In genomic region chr6:120065552-120066177, GRCm38 (mm10) we compare ENCODE assay signal across 28 mouse cellular contexts. TPM values are rescaled to one million over a fixed set of nuclear protein-coding genes. Genes with fewer than 3 reads are reported as not detected.
DNase-seq lines count a peak whose midpoint lies in the region; ATAC-seq and TF ChIP-seq lines count a peak whose summit lies in the region.
"Had no signal": no experiment of that assay in that cellular context is flagged by ENCODE, and none has a peak within 500 bp of the region (broad histone marks: within the 10 kb centered on the region; RNA-seq: fewer than 3 reads in every experiment).

No protein-coding gene starts in this region.

- no peak for TF ChIP-seq POLR2A in spleen, adult 2 months (IDR thresholded peaks at IDR 0.05; ENCODE audit: low read depth, low read length)
- no peak for TF ChIP-seq POLR2A in MEL (IDR thresholded peaks at IDR 0.05; ENCODE audit: control insufficient read depth in 1 of 2, insufficient read depth in 1 of 2, low read depth in 1 of 2, low read length in 2 of 2, poor library complexity in 1 of 2)

- H3K4me1 ChIP-seq in spleen, adult 2 months (ENCODE audit: control insufficient read depth, insufficient read depth, insufficient read length): peaks cover 8% of the 10 kb centered on the region; the same call in 1 of the 2 replicates
- H3K4me1 ChIP-seq in MEL (ENCODE audit: control insufficient read depth in 1 of 2, insufficient read depth in 2 of 2, low read length in 2 of 2): peaks cover 0 to 9% of the 10 kb centered on the region in 2 experiments; a peak in 2 of 4 replicates
- H3K4me1 ChIP-seq in intestine, embryonic 16.5 days (ENCODE audit: control insufficient read depth, insufficient read depth, low read length): no peaks in the 10 kb centered on the region
- H3K4me1 ChIP-seq: embryonic facial prominence, embryonic 13.5 days; stomach, embryonic 15.5 days had no signal

- no peaks in the 10 kb centered on the region for H3K79me2 ChIP-seq in MEL (ENCODE audit: control insufficient read depth, insufficient read depth, low read length, poor library complexity)

- no peaks in the 10 kb centered on the region for H3K27me3 ChIP-seq in spleen, adult 2 months (ENCODE audit: control insufficient read depth, insufficient read depth, low read length)
- no peaks in the 10 kb centered on the region for H3K27me3 ChIP-seq in MEL (ENCODE audit: control insufficient read depth in 1 of 2, insufficient read depth in 2 of 2, low read length in 2 of 2)
- H3K27me3 ChIP-seq in intestine, embryonic 16.5 days (replicated peaks; ENCODE audit: control insufficient read depth, insufficient read depth, low read length): no peaks in the 10 kb centered on the region
- H3K27me3 ChIP-seq: embryonic facial prominence, embryonic 13.5 days; stomach, embryonic 15.5 days had no signal

- H3K9me3 ChIP-seq in MEL (replicated peaks; ENCODE audit: insufficient read depth, low read length): no peaks in the 10 kb centered on the region
- no peaks in the 10 kb centered on the region for H3K9me3 ChIP-seq in intestine, embryonic 16.5 days (ENCODE audit: control insufficient read depth, low read length)
- H3K9me3 ChIP-seq: embryonic facial prominence, embryonic 13.5 days; stomach, embryonic 15.5 days had no signal

- no peak for TF ChIP-seq CTCF in spleen, adult 2 months (IDR thresholded peaks at IDR 0.05; ENCODE audit: extremely low read depth, insufficient read depth, insufficient read length, insufficient replicate concordance)
- no peak for TF ChIP-seq CTCF in MEL (IDR thresholded peaks at IDR 0.05 in 2 of 3, conservative IDR thresholded peaks at IDR 0.05 in 1 of 3; ENCODE audit: control insufficient read depth in 1 of 3, insufficient read depth in 1 of 3, low read depth in 2 of 3, low read length in 3 of 3, poor library complexity in 1 of 3, severe bottlenecking in 1 of 3)

- H3K4me3 ChIP-seq in spleen, adult 2 months (ENCODE audit: extremely low read depth, insufficient read depth, insufficient read length): no peak overlapping the region
- no peak overlapping the region for H3K4me3 ChIP-seq in MEL (ENCODE audit: control insufficient read depth in 1 of 2, insufficient read depth in 1 of 2, low read depth in 2 of 2, low read length in 2 of 2)
- H3K4me3 ChIP-seq in intestine, embryonic 16.5 days (ENCODE audit: low read length): no peak overlapping the region
- H3K4me3 ChIP-seq: embryonic facial prominence, embryonic 13.5 days; heart, adult 2 months; layer of hippocampus, adult 2 months; left cerebral cortex, adult 2 months; stomach, embryonic 15.5 days had no signal

- TF ChIP-seq RAD21 in MEL (IDR thresholded peaks at IDR 0.05; ENCODE audit: low read depth, low read length): no peak

- H3K36me3 ChIP-seq in spleen, adult 2 months (ENCODE audit: control insufficient read depth, insufficient read depth, low read length): no peaks in the 10 kb centered on the region
- H3K36me3 ChIP-seq in MEL (ENCODE audit: control insufficient read depth in 1 of 2, insufficient read depth in 2 of 2, low read length in 2 of 2): peaks cover 0 to 6% of the 10 kb centered on the region in 2 experiments; a peak in 2 of 4 replicates
- no peaks in the 10 kb centered on the region for H3K36me3 ChIP-seq in intestine, embryonic 16.5 days (ENCODE audit: control insufficient read depth, insufficient read depth, low read length)
- H3K36me3 ChIP-seq: embryonic facial prominence, embryonic 13.5 days; stomach, embryonic 15.5 days had no signal

- WGBS in spleen, adult 2 months: 42% methylated on average over 6 of the region's 6 CpGs
- WGBS in intestine, embryonic 16.5 days: 61% methylated on average over 6 of the region's 6 CpGs

- no peak overlapping the region for H3K9ac ChIP-seq in MEL (ENCODE audit: control insufficient read depth, low read depth, low read length, poor library complexity, severe bottlenecking)
- no peak overlapping the region for H3K9ac ChIP-seq in intestine, embryonic 16.5 days (ENCODE audit: low read depth, low read length)
- H3K9ac ChIP-seq: embryonic facial prominence, embryonic 13.5 days; liver, embryonic 14.5 days; stomach, embryonic 15.5 days had no signal

- TF ChIP-seq EP300 in MEL (IDR thresholded peaks at IDR 0.05; ENCODE audit: low read depth in 1 of 2, low read length in 2 of 2): no peak

- DNase-seq in spleen, adult 2 months (ENCODE audit: low read depth in 1 of 2, low spot score in 2 of 2): no peak
- DNase-seq in spleen, postnatal 14 days (ENCODE audit: low spot score in 2 of 2): no peak
- peak; percentile 40 for DNase-seq in MEL (ENCODE audit: low read depth, low spot score)
- no peak for DNase-seq in kidney, adult 18-20 months
- DNase-seq in left cerebral cortex, adult 8-10 months (ENCODE audit: low spot score in 2 of 2): no peak
- no peak for DNase-seq in retina, postnatal 1 day
- DNase-seq: adrenal gland, adult 8-10 months; cerebellum, postnatal 10 days; gastrocnemius, postnatal 25 days; heart, adult 2 months; kidney, adult 2 months; kidney, postnatal 10 days; midbrain, embryonic 14.5 days; right cerebral cortex, postnatal 14 days; spleen, adult 18-20 months had no signal

- peak overlapping the region; percentile 49 for H3K27ac ChIP-seq in spleen, adult 2 months (ENCODE audit: insufficient read depth, low read length)
- H3K27ac ChIP-seq in MEL (ENCODE audit: control insufficient read depth, low read depth, low read length): no peak overlapping the region
- no peak overlapping the region for H3K27ac ChIP-seq in intestine, embryonic 16.5 days (ENCODE audit: low read length)
- H3K27ac ChIP-seq: embryonic facial prominence, embryonic 13.5 days; heart, adult 2 months; layer of hippocampus, adult 2 months; left cerebral cortex, adult 2 months; liver, embryonic 14.5 days; stomach, embryonic 15.5 days had no signal

- H3K4me2 ChIP-seq in intestine, embryonic 16.5 days (ENCODE audit: low read depth, low read length): no peak overlapping the region
- H3K4me2 ChIP-seq: embryonic facial prominence, embryonic 13.5 days; stomach, embryonic 15.5 days had no signal

- peak; percentile 48 for ATAC-seq in megakaryocyte progenitor cell, adult 5-6 weeks (replicated peaks; ENCODE audit: poor library complexity)
- ATAC-seq in intestine, embryonic 16.5 days: no peak
- ATAC-seq: forebrain, embryonic 14.5 days; hindbrain, embryonic 16.5 days had no signal

TF ChIP-seq in MEL, 35 proteins besides CTCF, POLR2A, EP300 and RAD21:
- TF ChIP-seq MYC (IDR thresholded peaks at IDR 0.05; ENCODE audit: low read depth, low read length) (no peak), BHLHE40 (IDR thresholded peaks at IDR 0.05; ENCODE audit: borderline replicate concordance, low read depth, low read length) (peak; percentile 90), MAX (IDR thresholded peaks at IDR 0.05; ENCODE audit: low read length) (no peak; the same call in 1 of the 2 replicates), ZC3H11A (IDR thresholded peaks at IDR 0.05; ENCODE audit: low read depth, low read length) (no peak), MEF2A (IDR thresholded peaks at IDR 0.05; ENCODE audit: extremely low read depth, insufficient replicate concordance, low read depth, low read length, poor library complexity, severe bottlenecking) (no peak), ETS1 (IDR thresholded peaks at IDR 0.05; ENCODE audit: low read depth, low read length) (no peak), MAZ (IDR thresholded peaks at IDR 0.05; ENCODE audit: low read depth, low read length) (no peak), USF1 (IDR thresholded peaks at IDR 0.05; ENCODE audit: low read depth, low read length) (0 out of 2 replicates have a peak, but pooled peaks have one; percentile 23), ZNF384 (IDR thresholded peaks at IDR 0.05; ENCODE audit: low read depth, low read length) (peak; percentile 80)
TF ChIP-seq in MEL: peak in this region for 3.

RNA-seq across cellular contexts. Expression of gene Wnk1, which starts 27.2 kb away (rescaled TPM):
- polyA plus RNA-seq in spleen, adult 2 months (2012; rRNA removed): 77.7 and 89.0 TPM in 2 replicates
- total RNA-seq in MEL (2012; rRNA removed): 31.6 and 39.0 TPM in 2 replicates
- polyA plus RNA-seq in MEL (2012; ENCODE audit: insufficient read depth in 1 of 2, insufficient read length in 2 of 2, low read depth in 1 of 2, low replicate concordance in 2 of 2, missing spikeins in 1 of 2): 100 to 1,000 TPM; 104 to 735 TPM
- 225 and 297 TPM in 2 replicates for total RNA-seq in megakaryocyte progenitor cell, adult 5-6 weeks (2015)
- 157 and 179 TPM in 2 replicates for total RNA-seq in megakaryocyte progenitor cell, adult 5-6 weeks (2017)
- polyA plus RNA-seq in intestine, embryonic 16.5 days (2015; fragmentation: Nextera tagmentation; extraction: Ambion mirVana): 27.0 and 29.6 TPM in 2 replicates
- total RNA-seq in left cerebral cortex, adult 8-10 months (2022): 100 to 1,000 TPM; 191 to 267 (median 227) TPM

RNA-seq across cellular contexts. Expression of gene Ninj2, which starts 27.5 kb away (rescaled TPM):
- polyA plus RNA-seq in spleen, adult 2 months (2012; rRNA removed): 0.19 TPM in 2 replicates
- not detected in 2 replicates for total RNA-seq in MEL (2012; rRNA removed)
- polyA plus RNA-seq in MEL (2012; ENCODE audit: insufficient read depth in 1 of 2, insufficient read length in 2 of 2, low read depth in 1 of 2, low replicate concordance in 2 of 2, missing spikeins in 1 of 2): under 1 TPM in 1 of 2 experiments, not detected in 1; 0.08 TPM
- total RNA-seq in megakaryocyte progenitor cell, adult 5-6 weeks (2015): not detected in 2 replicates
- total RNA-seq in megakaryocyte progenitor cell, adult 5-6 weeks (2017): not detected in 2 replicates
- 0.16 TPM in 1 of 2 replicates, not detected in the other for polyA plus RNA-seq in intestine, embryonic 16.5 days (2015; fragmentation: Nextera tagmentation; extraction: Ambion mirVana)
- total RNA-seq in left cerebral cortex, adult 8-10 months (2022): 1 to 10 TPM; 1.3 to 3.0 (median 2.2) TPM
- total RNA-seq: adrenal gland, adult 8-10 months; gastrocnemius, postnatal 25 days; heart, adult 2 months; hematopoietic stem cell, adult 5-6 weeks had no signal
- polyA plus RNA-seq: embryonic facial prominence, embryonic 13.5 days; forebrain, embryonic 14.5 days; heart, adult 2 months; heart, embryonic 14.5 days; hindbrain, embryonic 16.5 days; kidney, adult 2 months; limb, embryonic 11.5 days; midbrain, embryonic 14.5 days; neural tube, embryonic 14.5 days; stomach, embryonic 15.5 days had no signal
